Mouse (Mus musculus): ENCODE data around the gene Ddit4l.
"Not testable (repeated sequence)": the region's sequence is repeated elsewhere in the genome, so short reads cannot be mapped to it uniquely, and the experiment has no call there.

Gene Ddit4l

DNA sequence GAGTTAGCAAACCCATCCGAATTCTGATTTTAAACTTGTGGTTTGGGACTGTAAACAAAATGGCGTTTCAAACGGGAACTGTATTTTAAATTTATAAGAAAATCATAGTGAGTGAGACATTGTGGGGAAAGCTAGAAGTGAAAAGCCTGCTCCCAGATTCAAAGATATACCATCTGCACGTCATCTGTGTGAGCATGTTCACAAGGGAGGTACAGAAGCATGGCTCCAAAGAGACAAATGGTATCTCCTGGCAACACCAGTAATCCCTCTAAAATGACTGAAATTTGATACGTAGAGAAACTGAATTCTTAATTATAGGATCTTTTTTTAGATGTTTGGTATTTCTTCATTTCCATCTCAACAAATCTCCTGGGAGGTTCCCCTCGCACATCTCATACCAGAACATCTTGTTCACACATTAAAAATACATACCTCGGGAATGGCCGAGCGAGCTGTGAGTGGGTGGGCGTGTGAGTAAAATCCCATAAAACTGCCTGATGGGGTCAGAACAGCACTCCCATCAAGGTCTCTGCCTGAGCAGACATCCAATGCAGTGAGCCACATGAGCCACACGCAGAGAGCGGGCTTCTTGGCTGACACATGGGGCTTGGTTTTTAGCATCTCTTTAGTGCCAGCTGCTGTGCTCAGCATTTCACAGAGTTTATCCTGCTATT, 26.2 kb downstream of the Ddit4l start:
- no peak for DNase-seq (ENCODE audit: low read depth, low spot score)

DNA sequence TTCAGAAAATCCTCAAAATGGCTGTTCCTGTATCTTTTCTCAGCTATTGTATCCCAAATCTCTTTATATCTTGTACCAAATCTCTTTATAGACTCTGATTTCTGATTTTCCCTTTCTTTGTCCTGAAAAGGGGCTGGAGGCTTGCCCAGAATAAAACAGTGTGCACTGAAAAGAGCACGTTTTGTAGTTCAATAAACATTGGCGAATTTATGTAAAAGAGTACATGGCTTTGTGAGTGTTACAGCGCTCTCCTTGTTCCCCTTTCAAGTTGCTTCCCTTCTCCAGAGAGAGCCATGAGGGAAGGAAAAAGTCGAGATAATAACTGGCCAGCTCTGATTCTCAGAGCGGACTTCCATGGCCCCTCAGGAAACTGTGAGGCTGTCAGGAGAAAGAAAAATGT, 27.7 kb downstream of the Ddit4l start:
- no peak for DNase-seq (ENCODE audit: low read depth, low spot score)

DNA sequence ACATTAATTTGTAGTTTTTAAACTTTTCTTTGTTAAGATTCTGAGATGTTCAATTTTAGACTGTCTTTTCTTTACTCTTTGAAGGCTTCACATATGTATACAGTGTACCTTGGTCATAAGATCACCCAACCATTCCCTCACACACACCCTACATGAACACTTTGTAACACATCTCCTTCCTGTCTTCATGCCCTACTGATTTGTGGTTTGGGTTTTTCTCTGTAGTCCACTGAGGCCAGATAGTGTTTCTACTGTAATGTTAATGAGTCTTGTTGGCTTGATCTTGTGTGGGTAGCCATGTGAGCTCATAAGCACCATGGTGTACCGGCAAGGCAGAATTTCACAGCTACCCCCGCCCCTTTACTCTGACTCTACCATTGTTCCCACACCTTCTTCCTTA, 31.4 kb downstream of the Ddit4l start:
- no peak for DNase-seq (ENCODE audit: low read depth, low spot score)

DNA sequence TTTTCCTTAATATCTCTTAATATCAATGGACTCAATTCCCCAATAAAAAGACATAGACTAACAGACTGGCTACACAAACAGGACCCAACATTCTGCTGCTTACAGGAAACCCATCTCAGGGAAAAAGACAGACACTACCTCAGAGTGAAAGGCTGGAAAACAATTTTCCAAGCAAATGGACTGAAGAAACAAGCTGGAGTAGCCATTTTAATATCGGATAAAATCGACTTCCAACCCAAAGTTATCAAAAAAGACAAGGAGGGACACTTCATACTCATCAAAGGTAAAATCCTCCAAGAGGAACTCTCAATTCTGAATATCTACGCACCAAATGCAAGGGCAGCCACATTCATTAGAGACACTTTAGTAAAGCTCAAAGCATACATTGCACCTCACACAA, 49.8 kb downstream of the Ddit4l start, which contains the start of gene Gm21962:
TSS of gene Gm21962 (plus strand) at position 301 of the 400 bp plus-strand sequence.
- not testable (repeated sequence) for DNase-seq (ENCODE audit: low read depth, low spot score)
